Mouse (Mus musculus): ENCODE measurements around the gene Lactbl1. TPM values are rescaled to one million over a fixed set of nuclear protein-coding genes. Genes with fewer than 3 reads are reported as not detected.
A peak's percentile ranks its signal among the peaks of the same experiment; 100 is the strongest.

The Lactbl1 gene
- polyA plus RNA-seq, 1 experiment from 2014 or later: not detected

DNA sequence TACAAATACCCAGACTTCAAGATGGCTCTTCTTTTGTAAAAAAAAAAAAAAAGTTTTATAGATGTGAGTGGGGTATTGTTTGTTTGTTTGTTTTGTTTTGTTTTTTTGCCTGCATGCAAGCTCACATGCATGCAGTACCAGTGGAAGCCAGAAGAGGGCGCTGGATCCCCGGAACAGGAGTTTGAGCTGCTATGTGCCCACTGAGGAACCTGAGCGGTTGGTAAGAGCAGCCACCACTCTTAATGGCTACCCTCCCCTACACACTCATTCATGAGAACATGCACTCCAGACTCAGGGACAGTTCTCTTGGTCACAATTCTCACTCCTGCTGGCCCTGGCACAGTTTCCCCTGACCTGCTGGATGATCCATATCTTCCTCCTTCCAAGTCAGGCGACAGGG, 43.6 kb downstream of the Lactbl1 start:
- Histone ChIP-seq H3K9ac (ENCODE audit: low read length) (no peak overlapping the region), H3K27ac (replicated peaks) (no peak overlapping the region), H3K36me3 (ENCODE audit: control insufficient read depth, insufficient read depth, low read length) (no peaks in the 10 kb centered on the region), H3K4me2 (replicated peaks; ENCODE audit: low read depth) (no peak overlapping the region), H3K27me3 (ENCODE audit: control insufficient read depth, insufficient read depth, low read length) (no peaks in the 10 kb centered on the region), H3K4me1 (replicated peaks; ENCODE audit: control insufficient read depth, insufficient read depth) (no peaks in the 10 kb centered on the region), H3K4me3 (ENCODE audit: low read depth, low read length) (no peak overlapping the region), H3K9me3 (ENCODE audit: control insufficient read depth, low read length) (no peaks in the 10 kb centered on the region)
- DNase-seq (ENCODE audit: low spot score) (no peak), ATAC-seq (ENCODE audit: low FRiP score, low TSS enrichment) (no peak)
- 68% methylated on average over 4 of the region's 4 CpGs for WGBS
- TF ChIP-seq EP300 (optimal IDR thresholded peaks at IDR 0.05): no peak
- TF ChIP-seq CTCF (IDR thresholded peaks at IDR 0.05; ENCODE audit: low read depth): peak; percentile 62

DNA sequence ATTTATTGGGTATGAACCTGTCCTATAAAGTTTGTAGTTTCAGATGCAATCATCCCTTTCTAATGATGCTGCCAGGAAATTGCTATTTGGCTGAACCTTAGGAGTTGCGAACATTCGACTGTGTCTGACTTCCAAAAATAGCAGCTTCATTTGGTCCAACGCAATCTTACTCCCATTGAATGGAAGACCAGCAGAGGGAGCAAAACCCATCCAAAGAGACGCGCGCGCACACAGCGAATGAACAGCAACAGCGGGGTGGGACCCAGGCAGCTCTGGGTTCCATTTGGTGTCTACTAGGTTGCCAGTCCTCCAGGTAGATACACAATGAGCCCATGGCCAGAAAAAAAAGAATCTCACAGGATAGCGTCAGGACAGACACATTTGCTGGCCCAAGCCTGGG, 45.3 kb downstream of the Lactbl1 start:
- no peak for ATAC-seq (ENCODE audit: low FRiP score, low TSS enrichment)
- Histone ChIP-seq H3K4me3 (ENCODE audit: low read depth, low read length) (no peak overlapping the region), H3K9me3 (ENCODE audit: control insufficient read depth, low read length) (no peaks in the 10 kb centered on the region), H3K27me3 (ENCODE audit: control insufficient read depth, insufficient read depth, low read length) (no peaks in the 10 kb centered on the region), H3K36me3 (ENCODE audit: control insufficient read depth, insufficient read depth, low read length) (no peaks in the 10 kb centered on the region), H3K4me2 (replicated peaks; ENCODE audit: low read depth) (no peak overlapping the region), H3K4me1 (replicated peaks; ENCODE audit: control insufficient read depth, insufficient read depth) (no peaks in the 10 kb centered on the region), H3K9ac (ENCODE audit: low read length) (no peak overlapping the region), H3K27ac (replicated peaks) (no peak overlapping the region)
- 66% methylated on average over 10 of the region's 10 CpGs for WGBS
- no peak for TF ChIP-seq EP300 (optimal IDR thresholded peaks at IDR 0.05)
- peak; percentile 56 for TF ChIP-seq CTCF (IDR thresholded peaks at IDR 0.05; ENCODE audit: low read depth)
- no peak for DNase-seq (ENCODE audit: low spot score)

GRCm38 (mm10) chr4:136672335-136673090, 50.1 kb downstream of the Lactbl1 start:
- TF ChIP-seq CTCF (IDR thresholded peaks at IDR 0.05; ENCODE audit: low read depth) (no peak), EP300 (optimal IDR thresholded peaks at IDR 0.05) (no peak)
- WGBS: 85% methylated on average over 19 of the region's 19 CpGs
- H3K9me3 ChIP-seq (ENCODE audit: control insufficient read depth, low read length): no peaks in the 10 kb centered on the region
- no peak overlapping the region for H3K27ac ChIP-seq (replicated peaks)
- no peaks in the 10 kb centered on the region for H3K27me3 ChIP-seq (ENCODE audit: control insufficient read depth, insufficient read depth, low read length)
- no peak overlapping the region for H3K4me3 ChIP-seq (ENCODE audit: low read depth, low read length)
- ATAC-seq (ENCODE audit: low FRiP score, low TSS enrichment): no peak
- H3K36me3 ChIP-seq (ENCODE audit: control insufficient read depth, insufficient read depth, low read length): 0 out of 2 replicates have a peak, but pooled peaks cover 5% of the 10 kb centered on the region
- no peaks in the 10 kb centered on the region for H3K4me1 ChIP-seq (replicated peaks; ENCODE audit: control insufficient read depth, insufficient read depth)
- H3K4me2 ChIP-seq (replicated peaks; ENCODE audit: low read depth): no peak overlapping the region
- no peak for DNase-seq (ENCODE audit: low spot score)
- H3K9ac ChIP-seq (ENCODE audit: low read length): no peak overlapping the region

GRCm38 (mm10) chr4:136675439-136675838, 53.0 kb downstream of the Lactbl1 start:
- Histone ChIP-seq H3K4me1 (replicated peaks; ENCODE audit: control insufficient read depth, insufficient read depth) (no peaks in the 10 kb centered on the region), H3K36me3 (ENCODE audit: control insufficient read depth, insufficient read depth, low read length) (0 out of 2 replicates have a peak, but pooled peaks cover 5% of the 10 kb centered on the region), H3K4me2 (replicated peaks; ENCODE audit: low read depth) (no peak overlapping the region), H3K9me3 (ENCODE audit: control insufficient read depth, low read length) (no peaks in the 10 kb centered on the region), H3K4me3 (ENCODE audit: low read depth, low read length) (no peak overlapping the region), H3K27me3 (ENCODE audit: control insufficient read depth, insufficient read depth, low read length) (no peaks in the 10 kb centered on the region), H3K9ac (ENCODE audit: low read length) (no peak overlapping the region), H3K27ac (replicated peaks) (no peak overlapping the region)
- TF ChIP-seq CTCF (IDR thresholded peaks at IDR 0.05; ENCODE audit: low read depth) (no peak), EP300 (optimal IDR thresholded peaks at IDR 0.05) (no peak)
- ATAC-seq (ENCODE audit: low FRiP score, low TSS enrichment): no peak
- DNase-seq (ENCODE audit: low spot score): no peak
- WGBS: 95% methylated on average over 9 of the region's 9 CpGs

DNA sequence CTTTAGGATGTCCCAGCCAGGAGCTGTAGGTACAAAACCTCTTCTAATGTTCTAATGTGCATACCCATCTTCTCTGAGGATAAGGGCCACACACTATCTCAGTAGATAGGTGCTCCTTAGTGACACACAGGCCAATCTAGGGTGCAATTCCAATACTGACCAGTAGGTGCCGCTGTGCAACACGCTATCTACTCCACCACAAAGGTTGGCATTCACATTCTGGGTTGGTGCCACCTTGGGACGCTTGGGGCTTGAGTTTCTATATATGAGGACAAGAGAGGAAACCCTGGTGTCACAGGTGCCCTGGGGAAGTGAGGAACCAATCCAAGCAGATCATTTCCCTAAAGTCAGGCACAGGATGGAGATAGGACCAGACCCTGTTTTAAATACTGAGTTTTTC, 56.1 kb downstream of the Lactbl1 start:
- H3K27ac ChIP-seq (replicated peaks): no peak overlapping the region
- H3K27me3 ChIP-seq (ENCODE audit: control insufficient read depth, insufficient read depth, low read length): no peaks in the 10 kb centered on the region
- no peaks in the 10 kb centered on the region for H3K4me1 ChIP-seq (replicated peaks; ENCODE audit: control insufficient read depth, insufficient read depth)
- DNase-seq (ENCODE audit: low spot score) (peak; percentile 80), ATAC-seq (ENCODE audit: low FRiP score, low TSS enrichment) (no peak)
- H3K9ac ChIP-seq (ENCODE audit: low read length): no peak overlapping the region
- H3K4me2 ChIP-seq (replicated peaks; ENCODE audit: low read depth): no peak overlapping the region
- H3K4me3 ChIP-seq (ENCODE audit: low read depth, low read length): no peak overlapping the region
- no peak for TF ChIP-seq EP300 (optimal IDR thresholded peaks at IDR 0.05)
- TF ChIP-seq CTCF (IDR thresholded peaks at IDR 0.05; ENCODE audit: low read depth): peak; percentile 99
- WGBS: 3% methylated on average over 3 of the region's 3 CpGs
- H3K36me3 ChIP-seq (ENCODE audit: control insufficient read depth, insufficient read depth, low read length): 0 out of 2 replicates have a peak, but pooled peaks cover 5% of the 10 kb centered on the region
- H3K9me3 ChIP-seq (ENCODE audit: control insufficient read depth, low read length): no peaks in the 10 kb centered on the region

DNA sequence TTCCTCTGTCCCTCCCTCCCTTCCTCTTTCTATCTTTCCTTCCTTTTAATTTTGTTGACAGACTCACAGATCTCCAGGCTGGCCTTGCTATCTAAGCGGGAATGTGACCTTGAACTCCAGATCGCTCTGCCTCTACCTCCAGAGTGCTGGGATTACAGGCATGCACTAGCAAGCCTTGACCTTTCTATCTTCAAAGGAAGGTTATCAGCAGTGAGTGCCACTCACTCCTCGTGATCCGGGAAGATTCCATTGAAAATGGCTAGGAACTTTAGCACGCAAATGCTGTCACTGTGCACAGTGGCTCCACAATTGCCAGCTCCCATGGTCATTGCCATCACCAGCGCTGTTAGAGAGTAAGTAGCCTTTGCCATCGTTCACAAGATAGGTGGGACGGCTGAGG, 56.8 kb downstream of the Lactbl1 start:
- H3K9me3 ChIP-seq (ENCODE audit: control insufficient read depth, low read length): no peaks in the 10 kb centered on the region
- H3K9ac ChIP-seq (ENCODE audit: low read length): no peak overlapping the region
- ATAC-seq (ENCODE audit: low FRiP score, low TSS enrichment) (no peak), DNase-seq (ENCODE audit: low spot score) (no peak)
- no peak overlapping the region for H3K4me3 ChIP-seq (ENCODE audit: low read depth, low read length)
- no peaks in the 10 kb centered on the region for H3K4me1 ChIP-seq (replicated peaks; ENCODE audit: control insufficient read depth, insufficient read depth)
- TF ChIP-seq EP300 (optimal IDR thresholded peaks at IDR 0.05) (no peak), CTCF (IDR thresholded peaks at IDR 0.05; ENCODE audit: low read depth) (no peak)
- H3K36me3 ChIP-seq (ENCODE audit: control insufficient read depth, insufficient read depth, low read length): no peaks in the 10 kb centered on the region
- H3K4me2 ChIP-seq (replicated peaks; ENCODE audit: low read depth): no peak overlapping the region
- H3K27ac ChIP-seq (replicated peaks): no peak overlapping the region
- H3K27me3 ChIP-seq (ENCODE audit: control insufficient read depth, insufficient read depth, low read length): no peaks in the 10 kb centered on the region
- WGBS: 66% methylated on average over 8 of the region's 8 CpGs
